Mouse (Mus musculus): ENCODE measurements around the gene Osbpl7. TPM values are rescaled to one million over a fixed set of nuclear protein-coding genes. Genes with fewer than 3 reads are reported as not detected.

Gene Osbpl7
- polyA plus RNA-seq, 1 experiment from 2014 or later, result 6.6 TPM

DNA sequence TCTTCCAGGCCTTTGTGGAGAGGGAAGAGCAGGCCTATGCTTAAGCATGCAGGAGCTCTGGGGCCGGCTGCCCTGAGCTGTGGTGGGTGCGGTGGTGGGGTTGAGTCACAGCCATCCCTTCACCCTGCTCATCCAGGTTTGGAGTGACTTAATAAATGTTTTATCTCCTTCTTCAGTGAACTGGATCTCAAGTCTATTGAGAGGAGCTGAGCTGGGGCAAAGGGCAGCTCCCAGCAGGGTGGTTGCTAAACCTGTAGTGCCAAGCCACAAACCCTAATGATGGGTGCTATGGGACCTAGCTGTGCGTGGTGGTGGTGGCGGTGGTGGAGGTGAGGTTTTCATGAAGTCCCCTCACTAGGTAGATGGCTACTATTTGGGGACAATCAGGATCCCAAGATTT, 16.6 kb upstream of the Osbpl7 start:
- H3K9me3 ChIP-seq (replicated peaks; ENCODE audit: low read length), result no peaks in the 10 kb centered on the region
- no peak overlapping the region for H3K27ac ChIP-seq
- no peak overlapping the region for H3K4me3 ChIP-seq (replicated peaks; ENCODE audit: low read depth, low read length)
- no peak overlapping the region for H3K4me2 ChIP-seq (ENCODE audit: low read length)
- no peak overlapping the region for H3K9ac ChIP-seq (ENCODE audit: low read depth, low read length)
- H3K27me3 ChIP-seq (ENCODE audit: insufficient read depth, low read length), result no peaks in the 10 kb centered on the region
- DNase-seq (ENCODE audit: low spot score), result no peak
- ATAC-seq (replicated peaks; ENCODE audit: low FRiP score, low read depth), result no peak
- peaks cover 9% of the 10 kb centered on the region; the same call in 1 of the 2 replicates for H3K4me1 ChIP-seq (replicated peaks; ENCODE audit: insufficient read depth, low read length)
- H3K36me3 ChIP-seq (ENCODE audit: insufficient read depth, low read length), result 0 out of 2 replicates have a peak, but pooled peaks cover 4% of the 10 kb centered on the region
- 86% methylated on average over 4 of the region's 4 CpGs for WGBS
- no peak for TF ChIP-seq CTCF (IDR thresholded peaks at IDR 0.05; ENCODE audit: low read depth)

GRCm38 (mm10) chr11:97036141-97036540, 14.3 kb upstream of the Osbpl7 start:
- no peak for TF ChIP-seq CTCF (IDR thresholded peaks at IDR 0.05; ENCODE audit: low read depth)
- no peaks in the 10 kb centered on the region for H3K9me3 ChIP-seq (replicated peaks; ENCODE audit: low read length)
- 0 out of 2 replicates have a peak, but pooled peaks cover 4% of the 10 kb centered on the region for H3K36me3 ChIP-seq (ENCODE audit: insufficient read depth, low read length)
- H3K9ac ChIP-seq (ENCODE audit: low read depth, low read length), result no peak overlapping the region
- no peaks in the 10 kb centered on the region for H3K4me1 ChIP-seq (replicated peaks; ENCODE audit: insufficient read depth, low read length)
- H3K27ac ChIP-seq, result no peak overlapping the region
- 65% methylated on average over 5 of the region's 5 CpGs for WGBS
- DNase-seq (ENCODE audit: low spot score) (no peak), ATAC-seq (replicated peaks; ENCODE audit: low FRiP score, low read depth) (no peak)
- H3K4me3 ChIP-seq (replicated peaks; ENCODE audit: low read depth, low read length), result no peak overlapping the region
- no peak overlapping the region for H3K4me2 ChIP-seq (ENCODE audit: low read length)
- H3K27me3 ChIP-seq (ENCODE audit: insufficient read depth, low read length), result no peaks in the 10 kb centered on the region

DNA sequence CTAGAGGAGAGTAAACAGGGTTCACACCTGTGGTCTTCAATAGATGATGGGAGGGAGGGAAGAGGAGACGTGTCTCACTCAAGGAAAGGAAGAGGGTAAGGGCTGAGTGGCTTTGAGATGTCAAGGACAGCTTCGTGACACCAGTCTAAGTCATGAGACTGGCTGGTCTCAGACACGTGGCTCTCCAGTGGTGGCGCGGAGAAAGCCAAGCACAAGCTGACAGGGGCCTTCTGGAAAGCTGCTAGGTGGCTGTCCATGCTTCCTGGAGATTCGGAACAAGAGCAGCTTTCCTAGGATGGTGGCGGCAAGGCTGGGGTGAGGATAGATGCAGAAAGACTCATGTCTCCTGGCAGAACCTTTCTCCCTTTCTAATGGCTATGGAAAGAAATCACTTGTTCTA, 11.5 kb upstream of the Osbpl7 start:
- ATAC-seq (replicated peaks; ENCODE audit: low FRiP score, low read depth) (no peak), DNase-seq (ENCODE audit: low spot score) (no peak)
- no peak for TF ChIP-seq CTCF (IDR thresholded peaks at IDR 0.05; ENCODE audit: low read depth)
- Histone ChIP-seq H3K4me1 (replicated peaks; ENCODE audit: insufficient read depth, low read length) (0 out of 2 replicates have a peak, but pooled peaks cover 5% of the 10 kb centered on the region), H3K27me3 (ENCODE audit: insufficient read depth, low read length) (no peaks in the 10 kb centered on the region), H3K36me3 (ENCODE audit: insufficient read depth, low read length) (no peaks in the 10 kb centered on the region), H3K9ac (ENCODE audit: low read depth, low read length) (no peak overlapping the region), H3K4me2 (ENCODE audit: low read length) (no peak overlapping the region), H3K27ac (no peak overlapping the region), H3K9me3 (replicated peaks; ENCODE audit: low read length) (no peaks in the 10 kb centered on the region), H3K4me3 (replicated peaks; ENCODE audit: low read depth, low read length) (no peak overlapping the region)
- WGBS, result 64% methylated on average over 7 of the region's 7 CpGs

DNA sequence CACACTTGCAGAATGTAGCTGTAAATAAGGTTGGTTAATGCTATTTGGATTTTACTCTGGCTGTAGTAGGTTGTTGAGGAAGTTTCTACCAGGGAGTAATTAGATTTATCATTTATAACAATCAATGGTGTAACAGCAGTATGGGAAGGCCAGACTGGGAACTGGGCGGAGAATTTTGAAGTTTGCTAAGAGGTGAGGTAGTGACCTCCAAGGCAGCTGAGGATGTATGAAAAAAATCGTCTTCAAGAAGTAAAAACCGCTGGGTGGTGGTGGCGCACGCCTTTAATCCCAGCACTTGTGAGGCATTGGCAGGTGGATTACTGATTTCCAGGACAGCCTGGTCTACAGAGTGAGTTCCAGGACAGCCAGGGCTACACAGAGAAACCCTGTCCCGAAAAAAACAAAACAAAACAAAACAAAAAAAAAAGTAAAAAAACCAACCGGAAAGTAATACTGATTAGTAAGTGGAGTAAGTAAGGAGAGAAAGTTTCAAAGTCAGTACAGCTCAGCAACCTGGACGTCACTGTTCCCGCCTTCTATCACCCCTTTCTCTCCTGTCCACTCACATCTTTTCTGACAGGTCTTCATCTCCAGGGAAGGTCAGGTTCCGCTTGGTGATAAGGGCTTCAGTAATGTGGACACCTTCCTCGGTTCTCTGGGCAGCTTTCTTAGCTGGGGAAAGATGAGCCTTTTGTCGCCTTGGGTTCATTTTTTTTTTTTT, 10.0 kb upstream of the Osbpl7 start:
- DNase-seq (ENCODE audit: low spot score) (no peak), ATAC-seq (replicated peaks; ENCODE audit: low FRiP score, low read depth) (no peak)
- TF ChIP-seq CTCF (IDR thresholded peaks at IDR 0.05; ENCODE audit: low read depth), result no peak
- Histone ChIP-seq H3K36me3 (ENCODE audit: insufficient read depth, low read length) (no peaks in the 10 kb centered on the region; the same call in 1 of the 2 replicates), H3K27ac (no peak overlapping the region), H3K27me3 (ENCODE audit: insufficient read depth, low read length) (no peaks in the 10 kb centered on the region), H3K9ac (ENCODE audit: low read depth, low read length) (peak overlapping the region; percentile 18; the same call in 1 of the 2 replicates), H3K4me2 (ENCODE audit: low read length) (peak overlapping the region; percentile 90), H3K4me1 (replicated peaks; ENCODE audit: insufficient read depth, low read length) (0 out of 2 replicates have a peak, but pooled peaks cover 5% of the 10 kb centered on the region), H3K9me3 (replicated peaks; ENCODE audit: low read length) (no peaks in the 10 kb centered on the region), H3K4me3 (replicated peaks; ENCODE audit: low read depth, low read length) (peak overlapping the region; percentile 60)
- 43% methylated on average over 12 of the region's 12 CpGs for WGBS

DNA sequence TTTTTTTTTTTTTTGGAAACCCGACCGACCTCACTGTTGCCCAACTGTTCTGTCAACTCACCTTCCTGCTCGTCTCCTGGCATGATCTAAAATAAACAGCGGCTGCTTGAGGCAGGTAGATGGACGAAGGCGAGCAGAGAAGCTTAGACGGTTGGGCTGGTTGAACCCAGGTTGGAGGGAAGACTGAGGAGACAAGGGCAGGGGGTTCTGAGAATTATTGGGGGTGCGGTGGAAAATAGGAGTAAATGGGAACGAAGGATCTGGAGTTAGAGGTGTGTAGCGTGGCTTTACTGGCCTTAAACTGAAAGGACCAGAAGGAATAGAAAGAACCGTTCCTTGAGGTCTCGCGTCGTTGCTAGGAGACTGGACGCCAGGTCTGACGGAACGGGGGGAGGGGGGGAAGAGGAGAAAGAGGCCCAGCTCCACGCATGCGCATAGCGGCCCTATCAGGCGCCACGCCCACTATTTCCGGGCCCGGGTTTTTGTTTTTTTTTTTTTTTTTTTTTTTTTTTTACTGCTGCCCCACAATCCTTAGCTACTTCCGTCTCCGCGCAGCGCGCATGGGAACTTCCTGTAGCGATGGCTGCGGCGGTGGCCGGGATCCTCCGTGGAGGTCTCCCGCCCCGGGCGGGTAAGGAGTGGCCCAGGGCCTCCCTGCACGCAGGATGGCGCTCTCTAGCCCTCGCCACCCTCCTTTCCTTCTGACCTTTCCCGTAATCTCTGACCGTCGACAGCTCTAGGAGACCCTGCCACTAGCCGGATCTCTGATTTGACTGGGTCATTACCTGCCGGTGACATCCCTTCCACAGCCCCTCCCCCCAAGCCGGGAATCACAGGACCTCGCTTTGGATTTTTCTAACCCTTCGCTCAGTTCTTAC, 9.2 kb upstream of the Osbpl7 start, which contains the start of the genes Lrrc46 and Mrpl10:
Gene Lrrc46, minus strand, starts transcription at position 386 of the 878 bp plus-strand sequence.
Gene Mrpl10, plus strand, starts transcription at position 539 of the 878 bp plus-strand sequence.
- H3K4me3 ChIP-seq (replicated peaks; ENCODE audit: low read depth, low read length), result peak within 1 kb of the TSS; percentile 60
- TF ChIP-seq CTCF (IDR thresholded peaks at IDR 0.05; ENCODE audit: low read depth), result no peak; the same call in 1 of the 2 replicates
- 0 out of 2 replicates have a peak, but pooled peaks cover 5% of the 10 kb centered on the region for H3K4me1 ChIP-seq (replicated peaks; ENCODE audit: insufficient read depth, low read length)
- ATAC-seq (replicated peaks; ENCODE audit: low FRiP score, low read depth), result peak; percentile 83
- H3K27ac ChIP-seq, result peak within 1 kb of the TSS; percentile 60
- H3K9me3 ChIP-seq (replicated peaks; ENCODE audit: low read length), result no peaks in the 10 kb centered on the region
- H3K4me2 ChIP-seq (ENCODE audit: low read length), result peak within 1 kb of the TSS; percentile 90
- peak; percentile 95 for DNase-seq (ENCODE audit: low spot score)
- under 1% methylated on average over 48 of the region's 48 CpGs for WGBS
- no peaks in the 10 kb centered on the region; the same call in 1 of the 2 replicates for H3K36me3 ChIP-seq (ENCODE audit: insufficient read depth, low read length)
- H3K27me3 ChIP-seq (ENCODE audit: insufficient read depth, low read length), result no peaks in the 10 kb centered on the region
- peak within 1 kb of the TSS; percentile 79 for H3K9ac ChIP-seq (ENCODE audit: low read depth, low read length)

- no peak for ATAC-seq (replicated peaks; ENCODE audit: low FRiP score, low read depth)
- DNase-seq (ENCODE audit: low spot score), result no peak
- WGBS, result 90% methylated on average over 8 of the region's 8 CpGs
- Histone ChIP-seq H3K9me3 (replicated peaks; ENCODE audit: low read length) (no peaks in the 10 kb centered on the region), H3K4me3 (replicated peaks; ENCODE audit: low read depth, low read length) (no peak overlapping the region), H3K4me1 (replicated peaks; ENCODE audit: insufficient read depth, low read length) (0 out of 2 replicates have a peak, but pooled peaks cover 5% of the 10 kb centered on the region), H3K4me2 (ENCODE audit: low read length) (no peak overlapping the region), H3K27ac (no peak overlapping the region), H3K9ac (ENCODE audit: low read depth, low read length) (no peak overlapping the region), H3K27me3 (ENCODE audit: insufficient read depth, low read length) (no peaks in the 10 kb centered on the region), H3K36me3 (ENCODE audit: insufficient read depth, low read length) (peaks cover 15% of the 10 kb centered on the region; the same call in 1 of the 2 replicates)
- no peak for TF ChIP-seq CTCF (IDR thresholded peaks at IDR 0.05; ENCODE audit: low read depth)
Observed at GRCm38 (mm10) chr11:97044902-97045301, 5.5 kb upstream of the Osbpl7 start.
